ENCODE assay signal across 9 mouse cellular contexts in the genomic region with DNA sequence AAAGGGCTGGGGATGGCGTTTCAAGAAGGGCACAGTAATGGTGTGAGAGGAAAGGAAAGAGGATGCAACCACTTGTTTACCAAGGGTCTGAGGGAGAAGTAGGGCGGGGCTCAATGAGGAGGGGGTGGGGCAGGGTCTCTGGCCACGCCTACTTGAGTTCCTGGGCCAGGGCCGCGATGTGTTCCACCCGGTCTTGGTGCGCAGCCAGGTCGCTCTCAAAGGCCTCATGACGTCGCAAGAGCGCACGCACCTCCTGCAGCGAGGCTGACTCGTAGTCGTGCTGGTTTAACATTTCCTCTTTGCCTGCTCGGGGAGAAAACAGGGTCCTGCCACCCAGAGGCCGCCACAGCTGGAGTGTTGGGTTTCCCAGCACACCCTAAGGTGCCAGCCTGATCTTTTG. TPM values are rescaled to one million over a fixed set of nuclear protein-coding genes. Genes with fewer than 3 reads are reported as not detected.
DNase-seq lines count a peak whose midpoint lies in the region; ATAC-seq and TF ChIP-seq lines count a peak whose summit lies in the region.
"Had no signal": no experiment of that assay in that cellular context is flagged by ENCODE, and none has a peak within 500 bp of the region (broad histone marks: within the 10 kb centered on the region; RNA-seq: fewer than 3 reads in every experiment).

No protein-coding gene starts in this region.

- TF ChIP-seq CTCF in layer of hippocampus, adult 2 months (conservative IDR thresholded peaks at IDR 0.05), result no peak

- peak; percentile 39 for DNase-seq in adrenal gland, adult 2 months
- no peak for DNase-seq in adrenal gland, postnatal 4 days (ENCODE audit: low spot score in 2 of 2)
- peak; percentile 56 for DNase-seq in CD4-positive helper T cell, adult 2 months (ENCODE audit: low read depth, low spot score)
- DNase-seq in kidney, postnatal 25 days, result peak; percentile 46 to 70
- DNase-seq in naive thymus-derived CD4-positive, alpha-beta T cell, adult 2 months (ENCODE audit: low read depth), result peak; percentile 47
- no peak for DNase-seq in layer of hippocampus, adult 2 months (ENCODE audit: low spot score in 2 of 2)
- no peak for DNase-seq in spleen, adult 12 weeks (ENCODE audit: low spot score)

- no peak for ATAC-seq in forebrain, embryonic 13.5 days

- H3K27ac ChIP-seq in forebrain, embryonic 13.5 days, result no peak overlapping the region
- no peak overlapping the region for H3K27ac ChIP-seq in layer of hippocampus, adult 2 months

- 0 out of 2 replicates have a peak, but pooled peaks cover 7% of the 10 kb centered on the region for H3K27me3 ChIP-seq in forebrain, embryonic 13.5 days

- no peaks in the 10 kb centered on the region for H3K36me3 ChIP-seq in forebrain, embryonic 13.5 days (ENCODE audit: poor library complexity, severe bottlenecking)

- H3K4me1 ChIP-seq in forebrain, embryonic 13.5 days, result no peaks in the 10 kb centered on the region

- peak overlapping the region; percentile 32 for H3K4me2 ChIP-seq in forebrain, embryonic 13.5 days

- no peaks in the 10 kb centered on the region for H3K9me3 ChIP-seq in forebrain, embryonic 13.5 days (replicated peaks)

- WGBS in forebrain, embryonic 13.5 days, result 6% methylated on average over 17 of the region's 17 CpGs

- no peak overlapping the region for H3K9ac ChIP-seq in forebrain, embryonic 13.5 days

- no peak overlapping the region for H3K4me3 ChIP-seq in forebrain, embryonic 13.5 days
- no peak overlapping the region for H3K4me3 ChIP-seq in layer of hippocampus, adult 2 months

RNA-seq across cellular contexts. Expression of a gene that starts 10.2 kb away (rescaled TPM):
- 100 to 1,000 TPM; 214 to 421 TPM for total RNA-seq in adrenal gland, adult 2 months (2021)
- 1,208 and 1,259 TPM in 2 replicates for polyA plus RNA-seq in adrenal gland, adult 2 months (2012; rRNA removed)
- 100 to 1,000 TPM; 256 to 274 TPM for total RNA-seq in adrenal gland, postnatal 4 days (2021)
- 31.3 and 34.5 TPM in 2 replicates for polyA plus RNA-seq in forebrain, embryonic 13.5 days (2015; fragmentation: Nextera tagmentation; extraction: Ambion mirVana)
- total RNA-seq in layer of hippocampus, adult 2 months (2021), result 100 to 1,000 TPM; 108 to 114 TPM

RNA-seq across cellular contexts. Expression of a gene that starts 12.6 kb away (rescaled TPM):
- 1 to 10 TPM in 1 of 2 experiments, under 1 TPM in 1; 0.43 to 1.0 TPM for total RNA-seq in adrenal gland, adult 2 months (2021)
- 0.16 and 0.47 TPM in 2 replicates for polyA plus RNA-seq in adrenal gland, adult 2 months (2012; rRNA removed)
- total RNA-seq in adrenal gland, postnatal 4 days (2021), result 10 to 100 TPM in 1 of 2 experiments, 1 to 10 TPM in 1; 8.5 to 35.5 TPM
- polyA plus RNA-seq in forebrain, embryonic 13.5 days (2015; fragmentation: Nextera tagmentation; extraction: Ambion mirVana), result 0.64 and 0.97 TPM in 2 replicates
- 1 to 10 TPM in 1 of 2 experiments, under 1 TPM in 1; 0.82 to 1.5 TPM for total RNA-seq in layer of hippocampus, adult 2 months (2021)

RNA-seq across cellular contexts. Expression of a gene that starts 13.3 kb away (rescaled TPM):
- 10 to 100 TPM; 16.7 to 21.8 TPM for total RNA-seq in adrenal gland, adult 2 months (2021)
- polyA plus RNA-seq in adrenal gland, adult 2 months (2012; rRNA removed), result 78.3 and 80.4 TPM in 2 replicates
- total RNA-seq in adrenal gland, postnatal 4 days (2021), result 10 to 100 TPM; 19.5 to 19.7 TPM
- 17.1 and 20.1 TPM in 2 replicates for polyA plus RNA-seq in forebrain, embryonic 13.5 days (2015; fragmentation: Nextera tagmentation; extraction: Ambion mirVana)
- total RNA-seq in layer of hippocampus, adult 2 months (2021), result 10 to 100 TPM; 26.3 to 27.3 TPM

RNA-seq across cellular contexts. Expression of a gene that starts 26.0 kb away (rescaled TPM):
- total RNA-seq in adrenal gland, adult 2 months (2021), result under 1 TPM; 0.17 to 0.20 TPM
- polyA plus RNA-seq in adrenal gland, adult 2 months (2012; rRNA removed), result 0.09 TPM in 1 of 2 replicates, not detected in the other
- under 1 TPM in 1 of 2 experiments, not detected in 1; 0.17 TPM for total RNA-seq in adrenal gland, postnatal 4 days (2021)
- 0.23 and 0.39 TPM in 2 replicates for polyA plus RNA-seq in forebrain, embryonic 13.5 days (2015; fragmentation: Nextera tagmentation; extraction: Ambion mirVana)
- 1 to 10 TPM; 1.7 to 2.2 TPM for total RNA-seq in layer of hippocampus, adult 2 months (2021)
- total RNA-seq: gastrocnemius, adult 8-10 months had no signal

RNA-seq across cellular contexts. Expression of a gene that starts 26.0 kb away (rescaled TPM):
- total RNA-seq in adrenal gland, adult 2 months (2021), result 100 to 1,000 TPM in 1 of 2 experiments, 10 to 100 TPM in 1; 63.8 to 107 TPM
- 79.1 and 102 TPM in 2 replicates for polyA plus RNA-seq in adrenal gland, adult 2 months (2012; rRNA removed)
- 10 to 100 TPM; 87.5 to 98.7 TPM for total RNA-seq in adrenal gland, postnatal 4 days (2021)
- polyA plus RNA-seq in forebrain, embryonic 13.5 days (2015; fragmentation: Nextera tagmentation; extraction: Ambion mirVana), result 42.0 and 47.0 TPM in 2 replicates
- total RNA-seq in layer of hippocampus, adult 2 months (2021), result 10 to 100 TPM; 33.9 to 38.8 TPM

Comparison
In these comparisons a context has a peak if more than half of its experiments do, and no peak if none do; other contexts are left out.
1. DNase-seq: peak in adrenal gland, adult 2 months (single experiment), CD4-positive helper T cell, adult 2 months (single experiment), kidney, postnatal 25 days (2 of 2) and naive thymus-derived CD4-positive, alpha-beta T cell, adult 2 months (single experiment); none in adrenal gland, postnatal 4 days (0 of 2), layer of hippocampus, adult 2 months (0 of 2) and spleen, adult 12 weeks (single experiment).